Mouse (Mus musculus) heart, embryonic 14.5 days (tissue): ENCODE results near the gene Mrpl9. TPM values are rescaled to one million over a fixed set of nuclear protein-coding genes. Genes with fewer than 3 reads are reported as not detected.
A peak's percentile ranks its signal among the peaks of the same experiment; 100 is the strongest.

Source experiments
- ATAC-seq: fragments of 200-750 bp; cut with Nextera tagmentation; 2 replicates; pipeline ENCODE4 v1.8.0; 2017; ENCODE audit warnings: low read depth, moderate TSS enrichment; ENCODE audit not compliant: insufficient number of reproducible peaks, insufficient read depth, low FRiP score
- H3K27ac ChIP-seq, 2 experiments: fragments of 200-500 bp in 1 of 2; fragments of 300-500 bp in 1 of 2; sonication (generic) in 1 of 2; replicated peaks in 1 of 2; 2 replicates each; pipeline ENCODE4 v1.5.1; 2012 to 2014; ENCODE audit warnings: low read depth in 2 of 2, low read length in 2 of 2, control low read depth in 1 of 2, mild to moderate bottlenecking in 1 of 2, mixed read lengths in 1 of 2; ENCODE audit not compliant: control insufficient read depth in 1 of 2, insufficient read depth in 1 of 2
- H3K27me3 ChIP-seq: fragments of 300-500 bp; sonication (generic); 2 replicates; pipeline ENCODE4 v1.6.1; 2014; ENCODE audit warnings: mild to moderate bottlenecking, low read length, control low read depth; ENCODE audit not compliant: control insufficient read depth, insufficient read depth
- H3K36me3 ChIP-seq: fragments of 300-500 bp; sonication (generic); 2 replicates; pipeline ENCODE4 v1.6.1; 2014; ENCODE audit warnings: mild to moderate bottlenecking, control low read depth, low read length, mixed read lengths; ENCODE audit not compliant: control insufficient read depth, insufficient read depth
- H3K4me1 ChIP-seq, 2 experiments: fragments of 200-500 bp in 1 of 2; fragments of 300-500 bp in 1 of 2; sonication (generic) in 1 of 2; 2 replicates each; pipeline ENCODE4 v1.6.1; 2012 to 2014; ENCODE audit warnings: low read length in 2 of 2, control low read depth in 1 of 2, mixed read lengths in 1 of 2; ENCODE audit not compliant: control insufficient read depth in 2 of 2, insufficient read depth in 2 of 2
- H3K4me2 ChIP-seq: fragments of 300-500 bp; sonication (generic); 2 replicates; pipeline ENCODE4 v1.6.1; 2014; ENCODE audit warnings: mild to moderate bottlenecking, low read length
- H3K4me3 ChIP-seq, 2 experiments: fragments of 200-500 bp in 1 of 2; fragments of 300-500 bp in 1 of 2; sonication (generic) in 1 of 2; 2 replicates each; pipeline ENCODE4 v1.5.1; 2012 to 2014; ENCODE audit warnings: low read length in 2 of 2, mild to moderate bottlenecking in 2 of 2, control low read depth in 1 of 2, low read depth in 1 of 2, moderate library complexity in 1 of 2; ENCODE audit not compliant: control insufficient read depth in 1 of 2, insufficient read depth in 1 of 2
- H3K9ac ChIP-seq: fragments of 300-500 bp; sonication (generic); 2 replicates; pipeline ENCODE4 v1.6.1; 2014; ENCODE audit warnings: mild to moderate bottlenecking, low read length
- H3K9me3 ChIP-seq: fragments of 300-500 bp; sonication (generic); 2 replicates; pipeline ENCODE4 v1.6.1; 2016; ENCODE audit warnings: low read length, control low read depth; ENCODE audit not compliant: control insufficient read depth
- WGBS: fragments of 180-500 bp; shearing (Covaris S2); extraction: QIAGEN DNeasy Blood & Tissue Kit; methylation state at CpG from one replicate; pipeline ENCODE4 v1.1.7; 2014; 5-methylcytosine and 5-hydroxymethylcytosine counted together
- polyA plus RNA-seq: library from polyadenylated mRNA; unstranded; fragments of >200 nt; fragmentation: Nextera tagmentation; extraction: Ambion mirVana; gene quantifications from 2 replicates; pipeline ENCODE4 v1.2.1, GENCODE M21; 2014

The Mrpl9 gene
- polyA plus RNA-seq, 1 experiment from 2014 or later, result 64.5 TPM

DNA sequence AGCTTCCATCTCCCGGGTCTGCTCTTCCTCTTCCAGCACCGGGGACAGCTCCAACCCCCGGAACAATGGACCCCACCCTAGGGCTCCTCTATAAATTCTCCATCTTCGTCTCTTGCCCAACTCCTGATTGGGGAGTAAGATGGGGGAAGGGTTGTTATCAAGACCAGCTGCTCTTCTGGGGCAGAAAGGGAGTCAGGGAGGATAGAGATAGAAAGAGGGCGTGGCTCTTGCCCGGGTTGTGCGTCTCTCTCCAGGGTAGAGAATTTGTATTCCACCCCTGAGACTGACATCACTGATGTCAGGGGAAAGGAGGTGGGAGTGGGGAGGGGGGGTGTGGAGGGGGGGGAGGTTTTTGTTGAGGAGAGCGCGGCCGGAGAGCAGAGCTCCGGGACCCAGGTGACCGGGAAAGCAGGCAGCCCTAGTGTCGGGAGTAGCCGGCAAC is 34.9 kb downstream of the Mrpl9 start, which contains the start of gene Celf3:
Gene Celf3 (plus strand): TSS at position 315 of the 442 bp plus-strand sequence.
- Histone ChIP-seq H3K4me2 (no peak within 1 kb of the TSS), H3K36me3 (no peaks in the 10 kb centered on the region), H3K4me1 (peaks cover 11 to 22% of the 10 kb centered on the region in 2 experiments), H3K4me3 (no peak within 1 kb of the TSS), H3K9me3 (no peaks in the 10 kb centered on the region), H3K27ac (no peak within 1 kb of the TSS), H3K9ac (no peak within 1 kb of the TSS), H3K27me3 (peaks cover 27% of the 10 kb centered on the region)
- 0% methylated on average over 14 of the region's 14 CpGs for WGBS
- no peak for ATAC-seq

- Histone ChIP-seq H3K4me1 (peaks cover 7 to 17% of the 10 kb centered on the region in 2 experiments), H3K9me3 (no peaks in the 10 kb centered on the region)
Observed at GRCm38 (mm10) chr3:94478591-94479169, 35.6 kb downstream of the Mrpl9 start.

DNA sequence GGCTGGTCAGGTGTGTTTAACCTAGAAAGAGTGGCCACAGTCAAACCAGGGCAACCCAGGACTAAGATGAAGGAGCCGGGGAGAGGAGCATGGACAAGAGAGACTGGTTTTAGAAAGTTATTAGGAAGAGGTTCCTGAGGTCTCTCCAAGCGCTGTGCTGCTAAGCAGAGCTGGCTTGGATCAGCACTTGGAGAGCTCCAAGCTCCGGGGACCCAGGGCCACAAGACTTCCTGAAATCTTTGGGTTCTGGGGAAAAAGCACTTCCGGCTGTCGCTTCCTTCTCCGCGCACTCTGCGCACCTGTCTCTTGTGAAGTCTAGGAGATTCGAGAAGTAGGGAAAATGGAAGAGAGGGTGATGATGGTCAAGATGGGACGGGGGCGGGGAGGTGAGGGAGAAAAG is 36.4 kb downstream of the Mrpl9 start:
- Histone ChIP-seq H3K4me1 (peaks cover 6 to 12% of the 10 kb centered on the region in 2 experiments), H3K4me2 (peak overlapping the region; percentile 55), H3K4me3 (peak overlapping the region in 1 of 2 experiments; percentile 3; a peak in 1 of 4 replicates), H3K9me3 (no peaks in the 10 kb centered on the region), H3K9ac (no peak overlapping the region), H3K27me3 (peaks cover 27% of the 10 kb centered on the region), H3K27ac (no peak overlapping the region), H3K36me3 (no peaks in the 10 kb centered on the region)
- no peak for ATAC-seq
- under 1% methylated on average over 10 of the region's 11 CpGs for WGBS

More at GRCm38 (mm10) chr3:94478591-94479169, 35.6 kb downstream of the Mrpl9 start:
- WGBS, result 24% methylated on average over 9 of the region's 9 CpGs
- Histone ChIP-seq H3K36me3 (no peaks in the 10 kb centered on the region), H3K27ac (no peak overlapping the region), H3K27me3 (peaks cover 27% of the 10 kb centered on the region), H3K4me2 (no peak overlapping the region), H3K9ac (no peak overlapping the region), H3K4me3 (no peak overlapping the region)
- no peak for ATAC-seq

DNA sequence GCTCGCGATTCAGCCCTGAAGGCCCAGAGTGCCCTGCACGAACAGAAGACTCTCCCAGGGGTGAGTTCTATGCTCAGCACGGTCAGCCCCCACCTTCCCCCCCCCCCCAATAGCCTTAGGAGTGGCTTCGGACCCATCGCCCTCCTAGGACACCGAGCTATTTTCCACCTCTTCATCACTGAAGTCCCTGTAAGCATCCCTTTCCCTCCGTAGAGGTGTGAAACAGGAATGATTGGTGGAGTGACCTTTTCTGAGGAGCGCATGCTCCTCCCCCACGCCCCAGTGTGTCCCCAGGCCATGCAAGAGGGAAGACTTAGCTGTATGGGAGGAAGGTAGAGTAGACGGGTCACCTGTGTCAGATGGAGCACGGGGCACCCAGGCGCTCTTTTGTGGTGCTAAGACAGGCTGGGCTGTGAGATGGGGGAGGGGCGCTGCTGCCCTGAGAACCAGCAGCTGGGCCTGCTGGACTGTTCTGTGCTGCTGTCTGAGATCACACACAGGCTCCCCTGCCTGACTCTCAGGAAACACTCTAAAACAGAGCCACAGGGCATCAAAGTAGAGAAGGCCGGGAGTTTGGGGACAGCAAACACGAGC is 37.3 kb downstream of the Mrpl9 start, which contains the start of gene Riiad1:
Gene Riiad1 (minus strand): TSS at position 51 of the 594 bp plus-strand sequence.
- H3K4me1 ChIP-seq, result peaks cover 6 to 12% of the 10 kb centered on the region in 2 experiments
- peaks cover 27% of the 10 kb centered on the region for H3K27me3 ChIP-seq
- WGBS, result 11% methylated on average over 15 of the region's 16 CpGs
- H3K4me2 ChIP-seq, result peak within 1 kb of the TSS; percentile 55
- ATAC-seq, result no peak
- H3K27ac ChIP-seq, result no peak within 1 kb of the TSS
- H3K4me3 ChIP-seq, result peak within 1 kb of the TSS in 1 of 2 experiments; percentile 3; a peak in 1 of 4 replicates
- no peaks in the 10 kb centered on the region for H3K36me3 ChIP-seq
- no peaks in the 10 kb centered on the region for H3K9me3 ChIP-seq
- H3K9ac ChIP-seq, result no peak within 1 kb of the TSS

DNA sequence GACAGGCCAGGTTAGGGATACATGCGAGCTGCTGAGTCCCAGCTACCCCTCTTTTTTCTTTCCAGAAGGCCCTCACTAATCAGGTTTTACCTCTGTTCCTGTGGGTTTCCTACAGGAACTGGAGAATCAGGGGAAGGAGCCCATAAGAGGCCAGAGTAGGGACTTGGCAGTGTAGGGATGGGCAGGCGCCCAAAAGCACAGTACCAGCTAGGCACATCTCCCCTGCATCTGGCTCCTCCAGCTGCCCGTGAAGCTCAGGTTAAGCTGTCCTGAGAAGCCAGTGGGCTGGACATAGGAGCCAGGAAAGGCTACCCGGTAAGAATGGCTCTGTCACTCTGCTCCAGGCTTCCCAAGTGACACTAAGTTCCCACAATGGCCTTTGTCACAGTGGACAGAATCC is 38.3 kb downstream of the Mrpl9 start:
- no peak overlapping the region for H3K4me3 ChIP-seq
- no peak overlapping the region for H3K4me2 ChIP-seq
- H3K4me1 ChIP-seq, result peaks cover 6 to 12% of the 10 kb centered on the region in 2 experiments
- H3K9me3 ChIP-seq, result no peaks in the 10 kb centered on the region
- WGBS, result 53% methylated on average over 4 of the region's 4 CpGs
- H3K9ac ChIP-seq, result no peak overlapping the region
- H3K27ac ChIP-seq, result no peak overlapping the region
- ATAC-seq, result no peak
- peaks cover 27% of the 10 kb centered on the region for H3K27me3 ChIP-seq
- no peaks in the 10 kb centered on the region for H3K36me3 ChIP-seq

GRCm38 (mm10) chr3:94482764-94483385 is 39.8 kb downstream of the Mrpl9 start:
- ATAC-seq, result no peak
- Histone ChIP-seq H3K9me3 (no peaks in the 10 kb centered on the region), H3K4me1 (peaks cover 12 to 13% of the 10 kb centered on the region in 2 experiments), H3K27ac (no peak overlapping the region), H3K36me3 (no peaks in the 10 kb centered on the region), H3K4me2 (no peak overlapping the region), H3K4me3 (no peak overlapping the region), H3K9ac (no peak overlapping the region), H3K27me3 (peaks cover 27% of the 10 kb centered on the region)
- WGBS, result 68% methylated on average over 17 of the region's 17 CpGs

DNA sequence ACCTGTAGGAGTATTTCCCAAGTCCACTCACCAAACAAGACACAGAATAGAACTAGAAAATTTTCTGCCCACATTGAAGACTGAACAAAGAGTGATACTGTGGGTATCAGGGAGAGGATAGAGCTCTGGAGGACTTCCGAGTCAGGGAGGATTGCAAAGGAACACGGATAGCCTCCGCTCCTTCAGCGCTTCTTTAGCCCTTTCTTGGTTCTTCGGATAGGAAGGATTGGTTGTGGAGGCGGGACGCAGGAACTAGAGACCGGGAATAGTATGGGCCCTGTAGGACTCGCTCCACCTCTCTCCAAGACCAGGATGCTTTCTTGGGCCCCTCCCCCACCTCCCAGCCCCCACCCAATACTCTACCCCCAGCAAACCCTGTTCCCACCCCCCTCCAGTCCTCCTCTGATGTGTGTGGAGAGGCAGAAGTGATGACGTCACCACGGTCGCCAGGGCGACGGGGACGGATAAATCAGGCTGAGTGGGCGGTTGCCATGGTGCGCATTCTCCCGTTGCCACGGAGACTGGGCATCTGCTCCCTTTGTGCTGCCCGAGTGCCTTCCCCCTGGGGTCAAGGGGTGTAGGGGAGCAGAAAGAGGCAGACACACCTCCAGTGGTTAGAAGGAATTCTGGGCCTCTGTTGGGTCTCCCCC is 40.8 kb downstream of the Mrpl9 start:
- H3K4me1 ChIP-seq, result peaks cover 9 to 13% of the 10 kb centered on the region in 2 experiments
- no peak overlapping the region for H3K4me2 ChIP-seq
- no peaks in the 10 kb centered on the region for H3K9me3 ChIP-seq

More for the DNA sequence above, 40.8 kb downstream of the Mrpl9 start:
- H3K27me3 ChIP-seq, result peaks cover 20% of the 10 kb centered on the region
- no peak overlapping the region for H3K27ac ChIP-seq
- H3K4me3 ChIP-seq, result no peak overlapping the region
- no peak overlapping the region for H3K9ac ChIP-seq
- H3K36me3 ChIP-seq, result no peaks in the 10 kb centered on the region
- 0 out of 2 replicates have a peak, but pooled peaks have one; percentile 13 for ATAC-seq
- WGBS, result 26% methylated on average over 20 of the region's 20 CpGs
